Mouse (Mus musculus) limb, embryonic 13.5 days (tissue): Measurements from ENCODE around the gene Rsad1. TPM values are rescaled to one million over a fixed set of nuclear protein-coding genes. Genes with fewer than 3 reads are reported as not detected.

Source experiments
- ATAC-seq: fragments of 200-750 bp; cut with Nextera tagmentation; 2 replicates; pipeline ENCODE4 v1.8.0; 2017; ENCODE audit warnings: low read depth, moderate number of reproducible peaks, moderate TSS enrichment; ENCODE audit not compliant: low FRiP score
- H3K27ac ChIP-seq: fragments of 300-500 bp; sonication (generic); 2 replicates; pipeline ENCODE4 v1.5.1; 2015; ENCODE audit warnings: inconsistent platforms, mild to moderate bottlenecking, moderate library complexity
- H3K27me3 ChIP-seq: fragments of 300-500 bp; sonication (generic); 2 replicates; pipeline ENCODE4 v1.6.1; 2015; ENCODE audit warnings: mild to moderate bottlenecking, inconsistent platforms
- H3K36me3 ChIP-seq: fragments of 300-500 bp; sonication (generic); 2 replicates; pipeline ENCODE4 v1.6.1; 2015; ENCODE audit warnings: inconsistent platforms, mild to moderate bottlenecking, moderate library complexity
- H3K4me1 ChIP-seq: fragments of 300-500 bp; sonication (generic); 2 replicates; pipeline ENCODE4 v1.6.1; 2015; ENCODE audit warnings: inconsistent platforms
- H3K4me2 ChIP-seq: fragments of 300-500 bp; sonication (generic); replicated peaks from 2 replicates; pipeline ENCODE4 v1.6.1; 2015; ENCODE audit warnings: inconsistent platforms, mild to moderate bottlenecking, moderate library complexity
- H3K4me3 ChIP-seq: fragments of 300-500 bp; sonication (generic); 2 replicates; pipeline ENCODE4 v1.5.1; 2015; ENCODE audit warnings: moderate library complexity, mild to moderate bottlenecking, inconsistent platforms
- H3K9ac ChIP-seq: fragments of 300-500 bp; sonication (generic); 2 replicates; pipeline ENCODE4 v1.6.1; 2015; ENCODE audit warnings: mild to moderate bottlenecking, inconsistent platforms
- H3K9me3 ChIP-seq: fragments of 300-500 bp; sonication (generic); 2 replicates; pipeline ENCODE4 v1.6.1; 2016; ENCODE audit warnings: inconsistent platforms
- WGBS: fragments of 180-500 bp; shearing (Covaris S2); methylation state at CpG from one replicate; pipeline ENCODE4 v1.1.7; 2015; 5-methylcytosine and 5-hydroxymethylcytosine counted together
- polyA plus RNA-seq: library from polyadenylated mRNA; unstranded; fragments of >200 nt; fragmentation: Nextera tagmentation; extraction: Ambion mirVana; gene quantifications from 2 replicates; pipeline ENCODE4 v1.2.1, GENCODE M21; 2015

Rsad1 gene
- 4.8 and 6.4 TPM in 2 replicates for polyA plus RNA-seq

GRCm38 (mm10) chr11:94548888-94549690 is at the start of gene Rsad1:
Gene Rsad1 (minus strand): TSS chr11:94549255.
- ATAC-seq: peak; percentile 89
- Histone ChIP-seq H3K27ac (peak within 1 kb of the TSS; percentile 73; the same call in 1 of the 2 replicates), H3K36me3 (peaks cover 5% of the 10 kb centered on the region; the same call in 1 of the 2 replicates), H3K27me3 (no peaks in the 10 kb centered on the region), H3K9ac (peak within 1 kb of the TSS; percentile 67), H3K9me3 (no peaks in the 10 kb centered on the region), H3K4me3 (peak within 1 kb of the TSS; percentile 55), H3K4me1 (peaks cover 27% of the 10 kb centered on the region), H3K4me2 (peak within 1 kb of the TSS; percentile 93)
- 4% methylated on average over 49 of the region's 49 CpGs for WGBS

GRCm38 (mm10) chr11:94598437-94599120 is 49.5 kb upstream of the Rsad1 start:
- H3K9me3 ChIP-seq: no peaks in the 10 kb centered on the region
- H3K36me3 ChIP-seq: peaks cover 3% of the 10 kb centered on the region; the same call in 1 of the 2 replicates
- H3K4me3 ChIP-seq: no peak overlapping the region
- H3K4me2 ChIP-seq: no peak overlapping the region
- no peak overlapping the region for H3K9ac ChIP-seq
- no peak for ATAC-seq
- no peak overlapping the region for H3K27ac ChIP-seq
- 70% methylated on average over 6 of the region's 6 CpGs for WGBS
- peaks cover 22% of the 10 kb centered on the region for H3K4me1 ChIP-seq
- H3K27me3 ChIP-seq: no peaks in the 10 kb centered on the region

- Histone ChIP-seq H3K4me2 (no peak overlapping the region), H3K9ac (no peak overlapping the region), H3K9me3 (no peaks in the 10 kb centered on the region), H3K4me3 (no peak overlapping the region), H3K27me3 (no peaks in the 10 kb centered on the region), H3K36me3 (peaks cover 3% of the 10 kb centered on the region; the same call in 1 of the 2 replicates), H3K4me1 (peaks cover 21% of the 10 kb centered on the region), H3K27ac (no peak overlapping the region)
- WGBS: 73% methylated on average over 4 of the region's 4 CpGs
- no peak for ATAC-seq
Measured at GRCm38 (mm10) chr11:94597319-94597718, 48.3 kb upstream of the Rsad1 start.

DNA sequence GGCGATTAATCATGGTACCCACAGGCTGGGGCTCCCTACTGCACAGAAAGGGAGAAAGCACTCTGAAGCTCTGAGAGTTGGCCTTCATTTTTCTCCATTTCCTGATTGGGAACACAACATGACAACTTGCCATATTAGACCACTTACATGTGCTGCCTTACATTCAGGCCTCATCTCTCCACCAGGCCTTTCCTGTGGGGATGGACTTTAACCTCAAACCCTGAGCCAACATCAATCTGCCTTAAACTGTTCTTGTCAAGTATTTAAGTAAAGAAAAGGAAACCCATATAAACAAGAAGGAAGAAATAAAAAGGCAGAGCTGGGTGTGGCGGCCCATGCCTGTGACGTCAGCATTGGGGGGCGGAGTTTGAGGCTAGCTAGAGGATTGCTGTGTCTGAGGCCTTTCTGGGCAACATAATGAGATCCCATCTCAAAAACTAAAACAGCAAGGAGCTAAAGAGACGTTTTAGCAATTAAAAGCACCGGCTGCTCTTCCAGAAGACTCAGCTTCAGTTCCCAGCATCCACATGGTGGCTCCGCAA is 47.3 kb upstream of the Rsad1 start:
- Histone ChIP-seq H3K9me3 (no peaks in the 10 kb centered on the region), H3K27me3 (no peaks in the 10 kb centered on the region), H3K36me3 (peaks cover 3% of the 10 kb centered on the region; the same call in 1 of the 2 replicates), H3K9ac (no peak overlapping the region), H3K4me2 (no peak overlapping the region), H3K4me3 (no peak overlapping the region), H3K27ac (no peak overlapping the region), H3K4me1 (peaks cover 21% of the 10 kb centered on the region)
- no peak for ATAC-seq
- WGBS: 76% methylated on average over 7 of the region's 7 CpGs

- Histone ChIP-seq H3K4me2 (no peak overlapping the region), H3K4me3 (no peak overlapping the region), H3K9ac (no peak overlapping the region), H3K27me3 (no peaks in the 10 kb centered on the region), H3K36me3 (no peaks in the 10 kb centered on the region), H3K9me3 (no peaks in the 10 kb centered on the region), H3K4me1 (peaks cover 23% of the 10 kb centered on the region), H3K27ac (no peak overlapping the region)
- no peak for ATAC-seq
- WGBS: 78% methylated on average over 6 of the region's 6 CpGs
Measured at GRCm38 (mm10) chr11:94587511-94587910, 38.5 kb upstream of the Rsad1 start.

GRCm38 (mm10) chr11:94585091-94585490 is 36.0 kb upstream of the Rsad1 start:
- WGBS: 48% methylated on average over 9 of the region's 9 CpGs
- Histone ChIP-seq H3K36me3 (no peaks in the 10 kb centered on the region), H3K27me3 (no peaks in the 10 kb centered on the region), H3K4me1 (peaks cover 11% of the 10 kb centered on the region), H3K4me3 (no peak overlapping the region), H3K4me2 (no peak overlapping the region), H3K9ac (no peak overlapping the region), H3K27ac (peak overlapping the region; percentile 22; the same call in 1 of the 2 replicates), H3K9me3 (no peaks in the 10 kb centered on the region)
- peak; percentile 78 for ATAC-seq

GRCm38 (mm10) chr11:94580111-94580740 is 31.2 kb upstream of the Rsad1 start:
- no peak for ATAC-seq
- H3K36me3 ChIP-seq: peaks cover 10% of the 10 kb centered on the region; the same call in 1 of the 2 replicates
- no peak overlapping the region for H3K4me2 ChIP-seq
- H3K27ac ChIP-seq: no peak overlapping the region
- WGBS: 90% methylated on average over 5 of the region's 5 CpGs
- H3K27me3 ChIP-seq: no peaks in the 10 kb centered on the region
- H3K9me3 ChIP-seq: no peaks in the 10 kb centered on the region
- H3K4me3 ChIP-seq: no peak overlapping the region
- peaks cover 12% of the 10 kb centered on the region for H3K4me1 ChIP-seq
- no peak overlapping the region for H3K9ac ChIP-seq

DNA sequence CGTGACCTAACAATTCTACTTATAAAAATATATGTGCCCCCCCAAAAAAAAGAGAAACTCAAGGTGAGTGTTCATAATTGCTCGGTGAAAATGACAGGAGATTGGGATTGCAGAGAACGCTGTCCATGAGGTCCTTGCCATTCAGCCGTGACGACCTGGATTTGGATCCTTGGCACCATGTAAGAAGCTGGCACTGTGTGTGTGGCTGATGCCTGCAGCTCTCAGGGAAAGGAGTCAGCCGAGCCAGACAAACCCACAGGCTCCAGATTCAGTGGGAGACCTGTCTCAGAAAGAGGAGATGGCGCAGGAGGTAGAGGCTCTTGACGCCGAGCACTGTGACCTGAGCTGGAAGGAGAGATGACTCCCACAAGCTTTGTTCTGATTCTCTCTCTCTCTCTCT is 27.3 kb upstream of the Rsad1 start:
- no peak for ATAC-seq
- H3K27me3 ChIP-seq: no peaks in the 10 kb centered on the region
- H3K36me3 ChIP-seq: peaks cover 18% of the 10 kb centered on the region
- no peak overlapping the region for H3K9ac ChIP-seq
- H3K27ac ChIP-seq: no peak overlapping the region
- no peak overlapping the region for H3K4me2 ChIP-seq
- no peaks in the 10 kb centered on the region for H3K9me3 ChIP-seq
- H3K4me3 ChIP-seq: no peak overlapping the region
- peaks cover 3% of the 10 kb centered on the region; the same call in 1 of the 2 replicates for H3K4me1 ChIP-seq
- WGBS: 93% methylated on average over 9 of the region's 9 CpGs

DNA sequence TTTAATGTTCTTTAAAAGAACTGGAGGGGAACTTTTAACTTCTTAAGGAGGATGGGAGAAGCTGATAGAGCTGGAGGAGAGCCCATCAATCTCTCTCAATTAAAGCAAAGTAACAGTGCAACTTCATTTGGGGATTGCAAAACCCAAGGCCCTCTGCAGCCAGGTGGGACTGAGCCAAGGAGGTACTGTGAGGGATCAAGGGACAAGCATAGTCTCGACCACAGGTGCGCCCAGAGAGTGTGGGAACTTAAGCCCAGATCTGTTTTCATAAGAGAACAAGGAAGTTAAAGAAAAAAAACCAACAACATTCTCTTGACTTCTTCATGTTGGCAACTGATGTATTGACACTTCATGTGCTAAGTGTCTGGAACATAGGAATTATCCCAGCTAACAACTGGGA is 26.0 kb upstream of the Rsad1 start:
- Histone ChIP-seq H3K27ac (no peak overlapping the region), H3K36me3 (peaks cover 32% of the 10 kb centered on the region), H3K9ac (no peak overlapping the region), H3K4me3 (no peak overlapping the region), H3K9me3 (no peaks in the 10 kb centered on the region), H3K4me2 (no peak overlapping the region), H3K27me3 (no peaks in the 10 kb centered on the region), H3K4me1 (peaks cover 3% of the 10 kb centered on the region; the same call in 1 of the 2 replicates)
- 73% methylated on average over 2 of the region's 2 CpGs for WGBS
- no peak for ATAC-seq

DNA sequence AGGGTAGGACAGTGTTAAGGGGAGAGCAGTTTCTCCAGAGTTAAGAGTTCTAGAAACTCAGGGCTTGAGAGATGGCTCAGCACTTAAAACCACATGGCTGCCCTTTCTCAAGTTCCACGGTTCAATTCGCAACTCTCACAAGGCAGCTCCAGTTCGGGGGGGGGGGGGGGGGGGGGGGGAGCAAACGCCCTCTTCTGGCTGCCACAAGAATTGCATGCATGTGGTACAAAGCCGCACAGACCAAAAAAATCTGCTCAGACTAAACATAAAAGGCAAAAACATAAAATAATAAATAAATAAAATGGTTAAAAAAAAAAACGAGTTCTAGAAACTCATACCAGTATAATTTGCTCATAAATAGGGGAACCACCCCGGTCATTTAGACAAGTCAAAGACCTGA is 25.5 kb upstream of the Rsad1 start:
- 20% methylated on average over 6 of the region's 7 CpGs for WGBS
- no peak for ATAC-seq

GRCm38 (mm10) chr11:94571850-94572249 is 22.8 kb upstream of the Rsad1 start:
- Histone ChIP-seq H3K27ac (no peak overlapping the region), H3K9ac (no peak overlapping the region), H3K27me3 (peaks cover 4% of the 10 kb centered on the region; the same call in 1 of the 2 replicates), H3K36me3 (peaks cover 47% of the 10 kb centered on the region), H3K4me1 (no peaks in the 10 kb centered on the region), H3K9me3 (no peaks in the 10 kb centered on the region), H3K4me2 (no peak overlapping the region), H3K4me3 (no peak overlapping the region)
- 91% methylated on average over 1 of the region's 1 CpGs for WGBS
- no peak for ATAC-seq

More for the DNA sequence above, 25.5 kb upstream of the Rsad1 start:
- no peak overlapping the region for H3K4me3 ChIP-seq
- peaks cover 35% of the 10 kb centered on the region for H3K36me3 ChIP-seq
- no peak overlapping the region for H3K9ac ChIP-seq
- H3K4me1 ChIP-seq: peaks cover 3% of the 10 kb centered on the region; the same call in 1 of the 2 replicates
- no peak overlapping the region for H3K4me2 ChIP-seq
- H3K9me3 ChIP-seq: no peaks in the 10 kb centered on the region
- no peaks in the 10 kb centered on the region for H3K27me3 ChIP-seq
- H3K27ac ChIP-seq: no peak overlapping the region
